Mouse (Mus musculus): ENCODE results near the gene Ypel2.
"Not testable (repeated sequence)": the region's sequence is repeated elsewhere in the genome, so short reads cannot be mapped to it uniquely, and the experiment has no call there.

Gene Ypel2

DNA sequence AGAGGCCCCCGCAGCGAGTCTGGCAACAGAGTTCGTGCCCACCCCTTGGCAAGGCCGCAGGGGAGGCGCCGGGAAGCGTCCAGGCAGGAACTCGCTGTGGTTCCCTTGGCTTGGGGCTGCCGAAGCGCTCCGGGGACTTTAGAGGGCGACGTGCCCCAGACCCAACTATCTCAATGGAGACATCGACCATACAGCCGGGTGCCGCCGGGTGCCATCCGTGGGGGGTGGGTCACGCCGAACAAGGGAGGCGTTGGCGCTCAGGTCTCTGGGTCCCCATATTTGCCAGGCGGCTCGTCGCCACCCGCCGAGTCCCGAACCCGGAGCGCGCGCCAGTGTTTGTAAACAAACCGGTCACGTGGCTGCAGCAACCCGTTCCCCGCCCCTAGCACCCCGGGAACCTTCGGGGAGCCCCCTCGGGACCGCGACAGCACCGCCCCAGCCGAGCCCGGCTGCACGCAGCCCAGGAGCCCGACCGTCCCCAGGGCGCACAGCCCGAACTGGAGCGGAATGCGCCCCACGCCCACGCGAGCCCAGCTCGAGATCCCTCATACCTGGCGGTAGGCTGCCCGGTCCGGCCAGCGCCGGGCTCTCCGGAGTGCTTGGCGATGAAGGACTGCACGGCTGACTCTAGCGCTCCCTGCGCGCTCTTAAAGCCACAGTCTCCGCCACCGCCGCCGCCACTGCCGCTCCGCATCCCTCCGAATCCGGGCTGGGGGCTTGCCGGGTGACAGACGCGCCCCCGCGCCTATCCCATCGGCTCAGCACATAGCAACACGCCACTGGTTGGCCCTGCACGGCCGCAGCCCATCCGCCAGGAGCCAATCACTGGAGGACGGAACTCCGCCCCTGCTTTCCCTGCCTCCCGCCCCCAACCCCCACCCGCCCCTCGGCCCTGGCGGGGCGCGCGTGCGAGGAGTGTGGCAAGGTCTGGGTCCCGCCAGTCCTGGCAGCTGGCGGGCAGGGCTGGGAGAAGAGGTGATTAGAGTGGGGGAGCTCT is at the start of gene Ypel2:
Gene Ypel2, minus strand, starts transcription at position 667 of the 997 bp plus-strand sequence.
- DNase-seq = peak; percentile 98

DNA sequence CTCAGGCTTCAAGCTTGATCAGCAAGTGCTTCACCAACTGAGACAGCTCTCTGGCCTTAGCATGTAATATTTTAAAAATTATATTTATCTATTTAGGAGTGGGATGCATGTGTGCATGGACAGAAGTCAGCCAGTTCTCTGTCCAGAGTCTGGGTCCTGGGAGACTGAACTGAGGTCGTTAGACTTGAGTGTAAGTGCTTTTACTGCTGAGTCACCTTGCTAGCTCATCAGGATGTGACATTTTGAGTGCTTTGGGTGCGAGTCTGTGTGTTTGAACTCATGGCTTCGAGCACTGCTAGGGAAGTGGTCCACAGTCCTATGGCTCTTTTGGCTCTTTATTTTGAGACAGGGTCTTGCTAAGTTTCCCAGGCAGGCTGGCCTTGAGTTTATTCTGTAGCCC is 49.5 kb upstream of the Ypel2 start:
- DNase-seq = no peak

DNA sequence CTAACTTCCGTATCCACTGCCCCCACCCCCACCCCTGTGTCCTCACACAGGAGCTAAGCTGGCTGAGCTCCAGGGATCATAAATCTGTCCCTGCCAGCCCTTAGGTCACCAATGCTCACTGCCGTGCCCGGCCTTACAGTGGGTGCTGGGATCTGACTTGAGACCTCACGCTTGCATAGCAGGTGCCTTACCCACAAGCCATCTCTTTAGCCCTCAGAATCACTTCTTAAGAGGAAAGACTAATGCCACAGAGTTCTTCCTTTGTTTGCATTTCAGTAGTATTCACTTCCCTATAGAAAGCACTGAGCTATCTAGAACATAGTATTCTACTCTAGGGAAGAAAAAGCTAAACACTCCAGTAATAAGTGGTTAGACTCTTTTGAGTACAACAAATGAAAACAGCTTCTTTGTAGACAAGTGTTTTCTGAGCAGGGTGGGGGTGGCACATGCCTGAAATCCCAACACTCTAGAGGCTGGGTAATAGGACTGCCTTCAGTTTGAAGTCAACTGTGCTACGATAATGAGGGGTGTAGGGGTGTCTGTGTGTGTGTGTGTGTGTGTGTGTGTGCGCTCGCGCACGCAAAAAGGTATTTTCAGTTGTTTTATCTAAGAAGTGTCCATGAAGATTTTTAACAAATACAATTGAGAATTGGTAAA is 45.9 kb upstream of the Ypel2 start:
- no peak for DNase-seq

DNA sequence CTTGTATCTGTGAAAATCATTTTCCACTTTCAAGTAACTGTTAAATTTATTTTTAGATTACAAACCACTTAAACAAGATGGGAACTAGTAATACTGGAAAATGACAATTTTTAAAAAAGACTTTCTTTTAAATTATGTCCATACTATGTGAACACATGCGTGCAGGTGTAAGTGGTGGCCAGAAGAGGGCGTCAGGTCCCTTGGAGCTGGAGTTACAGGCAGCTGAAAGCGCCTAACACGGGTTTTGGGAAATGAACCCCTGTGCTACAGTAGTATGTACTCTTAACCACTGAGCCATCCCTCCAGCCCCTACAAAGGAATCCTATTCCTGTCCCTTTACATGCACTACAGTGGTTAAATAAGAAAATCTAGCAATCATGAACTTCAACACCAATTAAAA is 42.7 kb upstream of the Ypel2 start:
- DNase-seq = peak; percentile 25

DNA sequence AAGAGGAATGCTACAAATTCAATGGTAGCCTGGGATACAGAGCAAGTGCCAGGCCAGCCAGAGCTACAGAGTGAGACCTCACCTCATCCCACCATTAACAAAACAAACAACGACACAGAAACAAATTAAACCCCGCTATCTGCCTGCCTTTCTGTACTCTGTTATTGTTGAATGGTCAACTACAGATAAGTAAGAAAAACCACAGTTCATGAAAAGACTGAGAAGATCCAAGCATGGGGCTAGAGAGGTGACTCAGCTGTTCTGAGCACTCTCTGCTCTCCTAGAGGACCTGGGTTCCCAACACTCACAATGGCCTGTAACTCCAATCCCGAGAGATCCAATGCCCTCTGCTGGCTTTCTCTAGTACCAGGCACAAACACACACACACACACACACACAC is 34.7 kb upstream of the Ypel2 start:
- DNase-seq = no peak

DNA sequence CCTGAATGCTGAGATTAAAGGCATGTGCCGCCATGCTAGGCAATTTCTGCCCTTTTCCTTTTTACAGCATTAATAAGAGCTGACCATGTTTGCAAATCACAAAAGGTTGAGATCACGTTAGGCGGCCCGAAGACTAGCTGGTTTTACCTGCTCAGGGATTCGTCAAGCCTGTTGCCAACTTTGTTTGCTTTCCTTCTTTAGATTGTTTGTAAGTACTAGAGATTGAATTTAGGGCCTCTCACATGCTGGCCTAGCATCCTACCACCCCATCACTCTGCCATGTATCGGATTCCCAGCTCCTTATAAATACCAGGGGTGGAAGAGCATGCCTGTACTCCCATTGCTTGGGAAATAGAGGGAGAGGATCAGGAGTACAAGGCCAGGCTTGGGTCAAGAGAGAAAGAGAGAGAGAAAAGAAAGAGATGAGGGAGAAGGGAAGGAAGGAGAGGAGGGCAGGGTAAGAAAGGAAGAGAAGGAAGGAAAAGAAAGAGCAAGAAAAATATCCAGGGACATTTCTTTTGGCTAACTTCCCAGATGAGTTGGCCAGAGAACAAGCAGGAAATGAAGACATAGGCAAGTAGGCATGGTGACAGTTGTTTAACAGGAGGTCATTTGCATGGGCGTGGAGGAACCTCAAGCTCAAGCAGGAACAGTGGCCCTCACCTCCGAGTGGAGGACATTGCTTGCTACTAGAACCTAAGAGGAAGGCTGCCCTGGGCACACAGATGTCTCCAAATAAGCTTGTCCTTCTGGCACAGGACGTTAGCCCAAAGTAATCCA is 32.8 kb upstream of the Ypel2 start:
- no peak for DNase-seq

DNA sequence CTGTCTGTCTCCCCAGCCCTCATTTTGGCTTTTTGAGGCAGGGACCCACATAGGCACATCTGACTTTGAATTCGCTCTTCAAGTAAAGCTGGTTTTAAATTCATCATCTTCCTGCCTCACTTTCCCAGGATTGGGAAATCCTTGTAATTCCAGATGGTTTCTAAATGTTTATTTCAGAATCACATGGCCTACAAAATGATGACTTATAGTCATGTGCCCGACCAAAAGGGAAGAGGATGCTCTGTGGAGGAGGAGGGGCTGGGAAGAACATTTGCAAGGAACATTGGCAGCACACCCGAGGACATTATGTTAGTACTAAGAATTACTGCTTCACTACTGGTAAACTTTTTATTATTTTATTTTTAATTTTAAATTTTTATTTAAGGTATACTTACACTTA is 31.8 kb upstream of the Ypel2 start:
- no peak for DNase-seq

DNA sequence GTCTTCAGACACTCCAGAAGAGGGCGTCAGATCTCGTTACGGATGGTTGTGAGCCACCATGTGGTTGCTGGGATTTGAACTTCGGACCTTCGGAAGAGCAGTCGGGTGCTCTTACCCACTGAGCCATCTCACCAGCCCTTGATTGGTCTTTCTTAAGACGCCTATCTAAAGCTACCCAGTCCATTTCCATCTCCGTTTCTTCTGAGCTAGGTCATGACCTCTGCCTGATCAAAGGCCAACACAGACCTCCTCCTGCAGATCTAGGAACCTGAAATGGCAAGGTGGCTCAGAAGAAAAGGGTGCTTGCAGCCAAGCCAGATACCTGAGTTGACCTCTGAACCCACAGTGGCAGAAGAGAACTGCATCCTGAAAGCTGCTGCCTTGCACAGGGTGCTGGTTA is 29.7 kb upstream of the Ypel2 start:
- not testable (repeated sequence) for DNase-seq

DNA sequence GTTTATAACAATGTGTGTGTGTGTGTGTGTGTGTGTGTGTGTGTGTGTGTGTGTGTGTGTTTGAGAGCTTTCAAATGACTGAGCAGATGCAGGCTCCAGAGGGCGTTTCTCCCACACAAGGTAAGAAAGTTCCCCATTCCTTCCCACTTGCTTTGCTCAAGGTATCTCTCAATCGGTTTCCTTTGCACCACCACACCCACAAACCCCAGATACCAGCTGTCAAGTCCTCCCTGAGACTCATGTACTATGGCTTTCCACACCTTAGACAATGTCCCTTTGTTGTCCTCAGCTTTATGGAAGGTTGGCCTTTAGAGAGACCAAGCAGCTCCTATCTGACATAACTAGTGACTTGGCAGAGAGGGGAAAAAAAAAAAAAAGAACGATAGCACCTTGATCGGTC is 29.3 kb upstream of the Ypel2 start:
- no peak for DNase-seq

DNA sequence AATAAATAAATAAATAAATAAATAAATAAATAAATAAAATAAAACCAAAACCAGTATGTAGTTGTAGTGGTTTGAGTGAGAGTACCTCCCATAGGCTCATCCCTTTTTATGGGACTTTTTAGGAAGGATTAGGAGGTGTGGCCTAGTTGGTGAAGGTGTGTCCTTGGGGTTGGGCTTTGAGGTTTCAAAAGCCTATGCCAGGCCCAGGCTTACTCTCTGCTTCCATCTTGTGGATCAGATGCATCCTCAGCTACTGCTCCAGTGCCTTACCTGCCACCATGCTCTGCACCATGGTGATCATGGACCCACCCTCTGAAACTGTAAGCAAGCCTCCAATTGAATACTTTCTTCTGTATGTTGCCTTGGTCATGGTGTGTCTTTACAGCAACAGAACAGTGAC is 28.0 kb upstream of the Ypel2 start:
- DNase-seq = no peak

DNA sequence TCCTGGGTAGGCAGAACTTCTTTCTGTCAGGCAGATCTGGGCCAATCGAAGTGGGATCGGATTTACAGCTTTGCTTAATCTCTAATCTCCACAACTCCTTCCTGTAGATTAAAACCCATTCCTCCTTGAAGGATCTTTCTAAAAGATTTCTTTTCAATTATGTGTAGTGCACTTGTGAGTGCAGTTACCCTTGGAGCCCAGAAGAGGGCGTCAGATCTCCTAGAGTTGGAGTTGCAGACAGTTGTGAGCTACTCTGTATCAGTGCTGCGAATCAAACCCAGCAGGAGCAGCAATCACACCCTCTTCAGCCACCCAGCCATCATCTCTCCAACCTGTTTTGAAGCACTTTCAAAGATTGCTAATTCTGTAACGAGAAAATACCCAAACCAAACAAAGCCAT is 26.9 kb upstream of the Ypel2 start:
- DNase-seq = no peak

DNA sequence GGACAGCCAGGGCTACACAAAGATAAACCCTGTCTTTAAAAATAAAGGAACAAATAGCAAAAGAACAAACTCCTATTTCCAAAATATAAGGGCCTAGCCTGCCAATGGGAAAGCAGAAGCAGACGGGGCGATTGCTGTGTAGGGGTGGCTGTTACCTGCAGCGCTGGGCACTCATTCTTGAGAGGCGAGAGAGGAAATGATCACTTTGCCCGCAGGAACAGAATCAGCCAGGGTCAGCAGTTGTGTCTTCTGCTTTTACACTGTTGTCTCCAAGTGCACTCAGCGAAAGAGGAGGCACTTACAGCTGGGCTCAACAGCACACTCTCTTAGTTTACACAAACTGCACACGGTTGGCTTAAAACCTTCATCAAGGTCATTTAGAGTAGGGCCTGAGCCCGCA is 25.9 kb upstream of the Ypel2 start:
- DNase-seq = no peak

DNA sequence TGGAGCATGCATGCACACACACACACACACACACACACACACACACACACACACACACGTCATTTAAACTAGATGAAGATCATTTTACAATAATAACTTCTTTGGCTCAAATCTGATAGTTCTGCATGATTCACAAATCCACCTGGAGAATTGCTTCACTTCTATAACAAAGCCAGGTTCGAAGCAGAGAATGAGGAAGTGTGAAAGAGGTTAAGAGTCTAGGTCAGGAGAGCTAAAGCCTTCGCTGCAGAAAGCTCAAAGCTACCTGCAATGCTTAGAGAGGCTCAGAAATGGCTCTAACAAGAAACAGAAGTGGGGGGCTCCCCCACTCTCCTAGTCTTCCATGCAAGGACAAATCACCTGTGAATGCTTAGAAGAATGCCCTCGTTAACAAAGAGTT is 24.6 kb upstream of the Ypel2 start:
- DNase-seq = no peak

DNA sequence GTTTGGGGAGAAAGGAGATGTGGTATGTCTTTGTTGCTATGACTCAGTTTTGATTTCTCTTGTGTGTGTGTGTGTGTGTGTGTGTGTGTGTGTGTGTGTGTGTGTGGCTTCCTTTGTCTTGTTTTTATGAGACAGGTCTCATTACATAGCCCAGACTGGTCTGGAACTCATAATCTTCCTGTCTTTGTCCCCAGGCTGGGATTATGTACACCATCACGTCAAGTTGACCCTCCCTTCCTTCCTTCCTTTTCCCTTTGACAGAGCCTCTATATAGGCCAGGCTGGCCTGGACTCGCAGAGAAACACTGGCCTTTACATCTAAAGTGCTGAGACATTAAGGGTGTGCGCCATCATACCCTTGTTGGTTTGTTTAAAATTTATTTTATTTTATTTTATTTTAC is 22.2 kb upstream of the Ypel2 start:
- DNase-seq = no peak

DNA sequence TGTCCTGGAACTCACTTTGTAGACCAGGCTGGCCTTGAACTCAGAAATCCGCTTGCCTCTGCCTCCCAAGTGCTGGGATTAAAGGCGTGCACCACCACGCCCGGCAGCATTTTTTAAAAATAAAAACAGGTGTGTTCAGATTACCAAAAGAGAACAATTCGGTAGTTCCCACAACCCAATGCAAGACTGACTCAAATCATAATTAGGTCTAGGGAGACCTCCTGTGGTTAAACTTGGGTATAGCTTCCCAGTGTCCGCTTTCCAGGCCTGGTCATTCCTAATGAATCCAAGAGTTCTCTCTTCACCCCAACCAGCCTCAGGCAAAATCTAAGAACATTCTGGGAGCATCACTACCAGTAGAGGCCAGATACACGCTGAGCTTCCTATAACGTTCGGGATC is 17.0 kb upstream of the Ypel2 start:
- peak; percentile 45 for DNase-seq

DNA sequence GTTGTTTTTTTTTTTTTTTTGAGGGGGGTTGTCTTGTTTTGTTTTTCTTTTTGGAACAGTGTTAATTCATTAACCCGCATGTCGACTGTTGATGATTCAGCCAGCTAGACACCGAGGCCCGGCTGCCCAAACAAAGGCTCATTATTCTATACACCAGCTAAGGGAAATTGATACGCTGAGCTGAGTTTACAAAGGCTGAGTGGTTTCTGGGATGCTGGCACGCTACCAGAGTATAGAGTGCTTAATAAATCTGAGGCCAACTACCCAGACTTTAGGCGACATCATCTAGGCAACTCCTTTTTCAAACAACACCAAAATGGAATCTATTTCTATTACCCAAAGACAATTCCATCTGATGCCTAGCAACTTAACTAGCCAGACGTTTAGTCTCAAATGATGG is 13.9 kb upstream of the Ypel2 start:
- no peak for DNase-seq

DNA sequence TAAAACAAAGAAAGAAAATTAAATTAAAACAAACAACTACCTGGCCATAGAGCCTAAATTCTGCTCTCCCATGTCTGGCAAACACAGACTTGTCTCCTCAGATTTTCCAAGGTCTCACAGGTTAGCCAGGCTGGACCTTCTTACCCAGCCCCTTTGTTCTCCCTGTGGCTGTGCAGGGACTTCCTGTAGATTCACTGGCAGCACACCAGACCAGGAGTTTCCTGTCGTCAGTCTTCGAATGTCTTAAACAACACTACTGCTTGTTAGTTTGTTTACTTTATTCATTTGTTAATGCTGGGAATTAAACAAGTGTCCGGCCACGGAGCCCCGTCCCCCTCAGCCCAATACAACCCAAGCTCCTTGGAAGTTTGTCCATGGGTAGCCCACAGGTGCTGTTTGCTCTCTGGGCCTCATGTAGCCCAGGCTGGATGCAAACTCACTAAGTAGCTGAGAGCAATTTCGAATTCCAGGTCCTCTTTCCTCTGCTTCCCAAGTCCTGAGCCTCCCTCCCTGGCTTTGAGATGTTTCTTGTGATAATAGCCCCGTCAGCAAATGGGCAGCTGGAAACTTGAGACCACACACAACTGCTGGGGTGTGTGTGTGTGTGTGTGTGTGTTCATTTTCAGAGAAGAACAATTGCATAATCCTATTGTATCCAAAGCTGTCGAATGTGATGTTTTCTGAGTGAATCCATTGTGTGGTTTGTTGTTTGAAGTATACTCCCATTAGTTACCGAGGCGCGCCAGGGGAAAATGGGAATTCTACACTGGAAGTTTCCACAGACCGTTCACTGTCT is 11.7 kb upstream of the Ypel2 start:
- no peak for DNase-seq

DNA sequence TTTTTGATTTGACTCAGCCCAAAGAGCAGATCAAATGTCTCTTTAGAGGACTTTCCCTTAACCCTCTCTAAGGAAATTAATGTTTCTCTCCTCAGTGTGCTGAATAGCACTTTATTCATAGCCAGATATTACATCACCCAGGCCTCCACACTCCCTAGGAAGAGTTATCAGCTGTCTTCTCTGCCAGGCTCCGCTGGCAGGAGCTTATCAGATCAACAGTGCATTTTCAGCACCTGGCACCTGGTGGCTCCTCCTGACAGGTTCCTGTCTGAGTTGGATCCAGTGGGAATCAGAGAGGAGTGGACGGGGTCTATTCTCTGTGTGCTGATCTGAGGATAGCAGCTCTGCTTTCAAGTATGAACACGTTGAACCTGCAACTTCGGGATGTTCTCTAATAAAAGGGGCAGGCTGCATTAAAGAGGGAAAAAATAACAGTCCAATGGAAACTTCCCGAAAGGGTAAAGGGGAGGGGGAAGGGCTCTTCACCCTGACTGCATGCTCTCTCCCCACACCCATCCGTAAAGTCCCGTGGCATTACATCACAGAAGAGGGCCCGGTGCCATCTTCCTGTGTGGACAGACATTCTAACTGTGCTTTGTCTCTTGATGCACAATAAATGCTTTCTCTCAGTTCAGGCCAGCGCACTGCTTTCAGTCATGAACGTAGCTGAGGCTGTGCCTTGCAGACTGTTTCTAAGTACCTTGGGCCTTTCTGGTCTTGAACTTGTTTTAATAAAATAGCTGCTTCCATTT is 8.7 kb upstream of the Ypel2 start:
- DNase-seq = no peak

DNA sequence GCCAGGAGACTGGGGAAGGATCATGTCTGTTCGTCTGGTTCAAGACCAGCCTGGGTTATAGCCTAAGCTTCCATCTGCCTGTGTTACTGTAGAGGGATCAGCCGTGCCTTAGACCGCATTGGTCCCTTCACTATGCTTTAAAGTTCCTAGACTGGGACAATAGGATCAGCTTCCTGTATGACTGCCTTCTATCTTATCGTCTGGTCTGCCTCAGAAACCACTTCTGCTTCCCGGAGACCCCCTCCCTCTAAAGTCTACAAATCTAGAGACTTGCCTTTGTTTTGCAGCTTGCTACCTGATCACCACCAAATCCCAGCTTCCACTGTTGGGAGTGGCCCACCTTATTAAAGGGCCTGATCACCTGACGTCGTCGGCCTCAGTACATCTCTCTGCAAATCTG is 7.7 kb upstream of the Ypel2 start:
- no peak for DNase-seq

DNA sequence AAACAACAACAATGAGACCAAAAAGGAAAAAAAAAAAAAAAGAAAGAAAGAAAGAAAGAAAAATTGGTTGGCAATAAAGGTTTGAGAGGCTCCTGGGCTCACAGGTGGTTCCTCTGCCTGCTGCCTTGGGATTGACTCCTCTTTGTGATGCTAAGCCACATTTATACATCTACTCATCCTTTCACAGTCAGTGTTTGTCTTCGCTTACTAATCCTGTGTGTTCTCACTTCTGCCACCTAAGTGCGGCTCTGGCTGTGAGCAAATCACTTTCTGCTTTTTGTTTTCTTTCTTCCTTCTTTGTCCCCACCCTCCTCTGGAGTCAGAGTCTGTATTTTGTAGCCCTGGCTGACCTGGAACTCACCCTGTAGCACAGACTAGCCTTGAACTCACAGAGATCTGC is 2.8 kb upstream of the Ypel2 start:
- DNase-seq = no peak

DNA sequence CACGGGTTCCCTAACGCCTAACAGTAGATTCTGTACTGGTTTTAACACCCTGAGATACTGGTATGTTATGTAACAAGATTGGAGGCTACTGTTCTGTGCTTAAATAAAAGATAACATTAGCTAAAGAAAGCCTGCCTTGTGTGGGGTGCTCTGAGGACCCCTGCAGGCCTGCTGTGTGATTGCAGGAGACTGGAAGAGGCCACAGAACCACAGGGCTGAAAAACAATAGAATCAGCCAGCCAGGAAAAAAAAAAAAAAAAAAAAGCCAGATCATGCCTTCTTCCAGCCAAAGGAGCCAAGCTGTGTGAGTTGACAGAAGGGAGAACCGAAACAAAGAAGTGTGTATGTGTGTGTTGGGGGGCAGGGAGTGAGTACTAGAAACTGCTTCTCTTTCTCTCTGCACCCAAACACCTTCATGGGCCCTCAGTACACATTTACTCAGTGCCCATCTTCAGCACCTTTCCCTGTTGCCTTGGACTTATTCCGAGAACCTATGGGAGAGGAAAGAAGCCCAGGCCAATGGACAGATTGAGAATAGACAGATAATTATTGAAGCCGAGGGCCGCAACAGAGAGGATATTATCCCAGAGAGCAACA is 2.2 kb upstream of the Ypel2 start:
- peak; percentile 69 for DNase-seq

All from thymus, postnatal 14 days (tissue).